Mouse (Mus musculus) kidney, adult 8-10 months (tissue): ENCODE results near the gene Smad1.
A peak's percentile ranks its signal among the peaks of the same experiment; 100 is the strongest.

Experiments used
- DNase-seq, 2 experiments: peaks; one replicate each; pipeline ENCODE4 v3.0.0; 2022

Gene Smad1

GRCm38 (mm10) chr8:79382857-79383262 lies 16.5 kb downstream of the Smad1 start:
- no peak for DNase-seq

GRCm38 (mm10) chr8:79381771-79382170 lies 17.5 kb downstream of the Smad1 start:
- DNase-seq = no peak

GRCm38 (mm10) chr8:79380386-79380785 lies 18.9 kb downstream of the Smad1 start:
- no peak for DNase-seq

GRCm38 (mm10) chr8:79379971-79380370 lies 19.3 kb downstream of the Smad1 start:
- peak in 1 of 2 experiments; percentile 24 for DNase-seq

GRCm38 (mm10) chr8:79376648-79377047 lies 22.7 kb downstream of the Smad1 start:
- no peak for DNase-seq

GRCm38 (mm10) chr8:79375775-79376123 lies 23.6 kb downstream of the Smad1 start:
- DNase-seq = no peak

GRCm38 (mm10) chr8:79375074-79375774 lies 24.1 kb downstream of the Smad1 start:
- DNase-seq = no peak

- no peak for DNase-seq
These were observed 24.9 kb downstream of the Smad1 start for GRCm38 (mm10) chr8:79374410-79374809.

- no peak for DNase-seq
These were observed 25.8 kb downstream of the Smad1 start for GRCm38 (mm10) chr8:79373563-79373962.

- DNase-seq = no peak
These were observed 26.4 kb downstream of the Smad1 start for GRCm38 (mm10) chr8:79372960-79373359.

- DNase-seq = peak; percentile 67 to 72
These were observed 26.8 kb downstream of the Smad1 start for GRCm38 (mm10) chr8:79372521-79372920.

GRCm38 (mm10) chr8:79372084-79372483 lies 27.2 kb downstream of the Smad1 start:
- DNase-seq = no peak

GRCm38 (mm10) chr8:79370646-79371290 lies 28.6 kb downstream of the Smad1 start:
- no peak for DNase-seq

- no peak for DNase-seq
These were observed 30.2 kb downstream of the Smad1 start for GRCm38 (mm10) chr8:79369163-79369562.

GRCm38 (mm10) chr8:79367959-79368358 lies 31.4 kb downstream of the Smad1 start:
- no peak for DNase-seq

- DNase-seq = no peak
These were observed 32.0 kb downstream of the Smad1 start for GRCm38 (mm10) chr8:79367350-79367749.

GRCm38 (mm10) chr8:79366227-79366626 lies 33.1 kb downstream of the Smad1 start:
- DNase-seq = no peak

GRCm38 (mm10) chr8:79365707-79366106 lies 33.6 kb downstream of the Smad1 start:
- DNase-seq = no peak

GRCm38 (mm10) chr8:79364806-79365205 lies 34.5 kb downstream of the Smad1 start:
- DNase-seq = no peak

GRCm38 (mm10) chr8:79362430-79362829 lies 36.9 kb downstream of the Smad1 start:
- DNase-seq = no peak

GRCm38 (mm10) chr8:79360774-79361527 lies 38.4 kb downstream of the Smad1 start:
- DNase-seq = no peak

GRCm38 (mm10) chr8:79360302-79360701 lies 39.0 kb downstream of the Smad1 start:
- no peak for DNase-seq

GRCm38 (mm10) chr8:79355721-79356434 lies 43.4 kb downstream of the Smad1 start:
- DNase-seq = no peak
